Mouse (Mus musculus): ENCODE measurements around the gene Armc7. TPM values are rescaled to one million over a fixed set of nuclear protein-coding genes. Genes with fewer than 3 reads are reported as not detected.

Gene Armc7
- polyA plus RNA-seq, 1 experiment from 2014 or later: 16.8 TPM

DNA sequence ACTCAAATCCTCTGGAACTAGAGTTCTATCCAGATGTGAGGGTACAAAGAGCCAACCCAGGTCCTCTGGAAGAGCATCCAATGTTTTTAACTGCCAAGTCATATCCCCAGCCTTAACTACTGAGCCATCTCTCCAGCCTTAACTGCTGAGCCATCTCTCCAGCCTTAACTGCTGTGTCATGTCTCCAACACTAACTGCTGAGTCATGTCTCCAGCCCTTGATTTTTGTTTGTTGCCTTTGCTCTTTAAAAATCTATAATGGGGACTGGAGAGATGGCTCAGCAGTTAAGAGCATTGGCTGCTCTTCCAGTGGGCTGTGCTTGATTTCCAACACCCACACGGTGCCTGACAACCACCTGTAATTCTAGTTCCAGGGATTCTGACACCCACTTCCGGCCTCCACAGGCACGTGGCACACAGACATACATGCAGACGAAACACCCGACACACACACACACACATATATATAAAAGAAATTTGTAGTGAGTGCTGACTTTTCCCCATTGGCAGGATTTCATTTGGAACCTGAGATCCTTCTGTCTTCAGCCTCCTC is 37.8 kb upstream of the Armc7 start:
- H3K4me3 ChIP-seq (ENCODE audit: low read length): no peak overlapping the region
- WGBS: 75% methylated on average over 5 of the region's 5 CpGs

DNA sequence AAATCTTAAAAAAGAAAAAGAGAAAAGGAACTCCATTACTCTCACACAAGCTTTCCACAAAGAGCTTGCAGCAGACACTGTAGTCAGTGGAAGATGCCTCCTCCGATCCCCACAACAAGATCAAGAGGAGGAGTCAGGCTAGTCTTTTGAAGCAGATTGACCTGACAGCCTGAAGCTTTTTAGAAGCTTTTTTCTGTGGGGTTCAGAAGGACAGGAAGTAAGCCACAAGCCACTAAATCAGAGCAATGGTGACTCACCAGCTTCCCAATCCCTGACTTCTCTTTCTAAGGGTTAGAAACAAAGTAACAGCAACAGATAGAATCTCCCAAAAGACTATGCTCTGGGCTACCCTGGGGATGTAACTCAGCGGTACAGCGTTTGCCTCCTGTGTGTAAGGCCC is 36.1 kb upstream of the Armc7 start:
- no peak overlapping the region for H3K4me2 ChIP-seq (ENCODE audit: low read length)
- H3K27me3 ChIP-seq (replicated peaks; ENCODE audit: control insufficient read depth, insufficient read depth, low read length): no peaks in the 10 kb centered on the region
- no peak overlapping the region for H3K9ac ChIP-seq (ENCODE audit: low read depth, low read length)
- no peaks in the 10 kb centered on the region for H3K9me3 ChIP-seq (ENCODE audit: control insufficient read depth, low read length)
- H3K4me1 ChIP-seq (ENCODE audit: control insufficient read depth, insufficient read depth, low read depth, low read length): peaks cover 10% of the 10 kb centered on the region
- H3K36me3 ChIP-seq (ENCODE audit: control insufficient read depth, insufficient read depth, low read length): no peaks in the 10 kb centered on the region
- no peak for ATAC-seq
- H3K4me3 ChIP-seq (ENCODE audit: low read length): no peak overlapping the region
- H3K27ac ChIP-seq (ENCODE audit: low read depth, low read length): no peak overlapping the region
- 91% methylated on average over 3 of the region's 3 CpGs for WGBS

More for the DNA sequence above, 37.8 kb upstream of the Armc7 start:
- Histone ChIP-seq H3K36me3 (ENCODE audit: control insufficient read depth, insufficient read depth, low read length) (no peaks in the 10 kb centered on the region), H3K9me3 (ENCODE audit: control insufficient read depth, low read length) (no peaks in the 10 kb centered on the region), H3K27ac (ENCODE audit: low read depth, low read length) (no peak overlapping the region), H3K4me2 (ENCODE audit: low read length) (no peak overlapping the region), H3K27me3 (replicated peaks; ENCODE audit: control insufficient read depth, insufficient read depth, low read length) (no peaks in the 10 kb centered on the region), H3K9ac (ENCODE audit: low read depth, low read length) (no peak overlapping the region), H3K4me1 (ENCODE audit: control insufficient read depth, insufficient read depth, low read depth, low read length) (peaks cover 10% of the 10 kb centered on the region)
- ATAC-seq: no peak

DNA sequence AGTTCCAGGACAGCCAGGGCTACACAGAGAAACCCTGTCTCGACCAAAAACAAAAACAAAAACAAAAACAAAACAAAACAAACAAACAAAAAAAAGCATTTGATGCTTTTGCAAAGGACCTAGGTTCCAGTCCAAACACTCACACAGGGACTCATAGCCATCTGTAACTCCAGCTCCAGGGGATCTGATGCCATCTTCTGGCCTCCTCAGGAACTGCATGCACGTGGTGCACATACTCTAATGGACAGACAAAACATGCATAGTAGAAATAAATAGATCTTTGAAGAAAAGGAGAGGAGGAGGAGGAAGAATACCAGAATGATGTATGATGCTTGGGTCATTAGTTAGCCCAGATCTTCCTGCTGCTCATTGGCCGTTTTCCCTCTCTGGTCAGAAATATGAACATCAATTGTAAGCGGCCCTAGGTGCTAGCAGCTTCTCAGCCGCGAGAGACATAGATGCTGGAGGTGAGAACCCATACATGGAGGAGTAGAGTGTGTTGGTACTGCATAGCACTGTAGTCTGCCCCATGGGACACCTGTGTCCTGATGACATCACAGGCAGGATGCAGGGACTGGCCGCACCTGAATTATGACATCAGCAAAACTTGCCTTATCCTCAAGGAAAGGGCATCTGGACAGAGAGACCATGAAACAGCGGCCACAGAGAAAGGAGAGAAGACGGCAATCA is 35.4 kb upstream of the Armc7 start, which contains the start of gene Trim80:
Trim80 (plus strand) TSS at position 640 of the 690 bp plus-strand sequence.
- 97% methylated on average over 9 of the region's 9 CpGs for WGBS

DNA sequence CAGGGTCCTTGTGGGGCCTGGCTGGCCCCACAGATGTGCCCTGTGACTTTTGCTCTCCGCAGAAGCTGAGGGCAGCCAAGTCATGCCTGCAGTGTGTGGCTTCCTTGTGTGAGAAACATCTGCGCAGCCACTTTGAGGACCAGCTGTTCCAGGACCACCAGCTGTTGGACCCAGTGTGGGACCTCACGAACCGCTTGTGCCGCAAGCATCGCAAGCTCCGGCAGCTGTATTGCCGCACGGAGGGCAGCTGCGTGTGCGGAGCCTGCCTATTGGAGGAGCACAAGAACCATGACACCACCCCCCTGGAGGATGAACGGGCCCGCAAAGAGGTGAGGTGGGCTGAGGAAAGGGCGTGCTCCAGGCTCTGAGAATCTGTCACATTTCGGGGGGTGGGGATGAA is 34.0 kb upstream of the Armc7 start:
- no peak for ATAC-seq
- no peaks in the 10 kb centered on the region for H3K9me3 ChIP-seq (ENCODE audit: control insufficient read depth, low read length)
- H3K27ac ChIP-seq (ENCODE audit: low read depth, low read length): no peak overlapping the region
- peaks cover under 1% of the 10 kb centered on the region; the same call in 1 of the 2 replicates for H3K4me1 ChIP-seq (ENCODE audit: control insufficient read depth, insufficient read depth, low read depth, low read length)
- 59% methylated on average over 15 of the region's 15 CpGs for WGBS
- H3K4me3 ChIP-seq (ENCODE audit: low read length): no peak overlapping the region
- no peaks in the 10 kb centered on the region for H3K27me3 ChIP-seq (replicated peaks; ENCODE audit: control insufficient read depth, insufficient read depth, low read length)
- H3K9ac ChIP-seq (ENCODE audit: low read depth, low read length): no peak overlapping the region
- peak overlapping the region; percentile 11; the same call in 1 of the 2 replicates for H3K4me2 ChIP-seq (ENCODE audit: low read length)
- H3K36me3 ChIP-seq (ENCODE audit: control insufficient read depth, insufficient read depth, low read length): no peaks in the 10 kb centered on the region

More for the DNA sequence above, 35.4 kb upstream of the Armc7 start, which contains the start of gene Trim80:
- no peaks in the 10 kb centered on the region for H3K36me3 ChIP-seq (ENCODE audit: control insufficient read depth, insufficient read depth, low read length)
- no peak within 1 kb of the TSS for H3K9ac ChIP-seq (ENCODE audit: low read depth, low read length)
- no peaks in the 10 kb centered on the region for H3K9me3 ChIP-seq (ENCODE audit: control insufficient read depth, low read length)
- no peak within 1 kb of the TSS for H3K4me3 ChIP-seq (ENCODE audit: low read length)
- ATAC-seq: no peak
- H3K4me1 ChIP-seq (ENCODE audit: control insufficient read depth, insufficient read depth, low read depth, low read length): peaks cover 10% of the 10 kb centered on the region
- no peak within 1 kb of the TSS for H3K4me2 ChIP-seq (ENCODE audit: low read length)
- H3K27me3 ChIP-seq (replicated peaks; ENCODE audit: control insufficient read depth, insufficient read depth, low read length): no peaks in the 10 kb centered on the region
- H3K27ac ChIP-seq (ENCODE audit: low read depth, low read length): no peak within 1 kb of the TSS

DNA sequence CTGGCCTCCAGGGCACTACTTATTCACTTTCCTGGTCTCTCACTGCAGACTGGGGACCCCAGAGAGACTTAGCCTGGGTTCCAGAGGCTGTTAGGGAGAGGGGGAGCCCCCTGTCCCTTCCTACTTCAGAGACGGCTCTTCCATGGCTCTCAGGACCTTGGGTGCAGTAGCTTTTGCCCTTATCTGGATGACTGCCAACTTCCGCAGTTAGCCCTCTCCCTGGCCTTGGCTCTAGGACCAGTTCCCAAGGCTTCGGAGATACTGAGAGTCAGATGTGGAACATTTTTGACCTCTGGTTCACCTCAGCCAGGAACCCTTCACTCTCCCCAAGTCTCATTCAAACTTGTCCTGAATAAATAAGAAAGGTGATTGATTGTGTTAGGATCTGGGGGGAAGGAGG is 28.6 kb upstream of the Armc7 start:
- Histone ChIP-seq H3K27me3 (replicated peaks; ENCODE audit: control insufficient read depth, insufficient read depth, low read length) (no peaks in the 10 kb centered on the region; the same call in 1 of the 2 replicates), H3K4me3 (ENCODE audit: low read length) (no peak overlapping the region), H3K4me1 (ENCODE audit: control insufficient read depth, insufficient read depth, low read depth, low read length) (no peaks in the 10 kb centered on the region), H3K9ac (ENCODE audit: low read depth, low read length) (no peak overlapping the region), H3K9me3 (ENCODE audit: control insufficient read depth, low read length) (no peaks in the 10 kb centered on the region), H3K27ac (ENCODE audit: low read depth, low read length) (no peak overlapping the region), H3K4me2 (ENCODE audit: low read length) (no peak overlapping the region), H3K36me3 (ENCODE audit: control insufficient read depth, insufficient read depth, low read length) (no peaks in the 10 kb centered on the region)
- ATAC-seq: no peak
- WGBS: 64% methylated on average over 3 of the region's 3 CpGs

DNA sequence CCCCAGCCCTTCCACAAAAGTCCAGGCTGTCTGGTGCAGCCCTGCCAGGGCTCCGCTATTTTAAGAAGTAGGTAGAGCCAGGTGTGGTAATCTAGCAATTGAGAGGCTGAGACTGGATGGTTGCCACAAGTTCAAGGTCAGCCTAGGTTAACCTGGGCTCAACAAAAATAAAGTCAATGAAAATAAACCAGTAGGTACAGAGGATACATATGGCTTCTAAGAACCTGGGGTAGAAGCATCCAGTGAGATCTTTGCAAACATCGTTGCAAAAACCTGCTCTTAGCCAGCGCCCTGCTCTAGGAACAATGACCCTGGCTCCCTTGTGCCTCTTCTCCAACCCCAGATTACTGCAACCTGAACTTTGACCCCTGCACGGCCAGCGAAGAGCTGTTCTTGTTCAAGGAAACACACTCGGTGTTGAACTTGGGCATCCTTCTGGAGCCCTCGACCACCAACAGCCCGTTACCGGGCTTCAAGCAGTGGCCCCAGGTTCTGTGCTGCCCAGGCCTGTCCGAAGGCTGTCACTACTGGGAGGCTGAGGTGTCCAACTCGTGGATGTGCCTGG is 28.1 kb upstream of the Armc7 start:
- no peak overlapping the region for H3K4me2 ChIP-seq (ENCODE audit: low read length)
- no peak overlapping the region for H3K4me3 ChIP-seq (ENCODE audit: low read length)
- WGBS: 87% methylated on average over 11 of the region's 11 CpGs
- no peak overlapping the region for H3K27ac ChIP-seq (ENCODE audit: low read depth, low read length)
- ATAC-seq: no peak
- no peaks in the 10 kb centered on the region for H3K9me3 ChIP-seq (ENCODE audit: control insufficient read depth, low read length)
- H3K36me3 ChIP-seq (ENCODE audit: control insufficient read depth, insufficient read depth, low read length): no peaks in the 10 kb centered on the region
- H3K9ac ChIP-seq (ENCODE audit: low read depth, low read length): no peak overlapping the region
- H3K27me3 ChIP-seq (replicated peaks; ENCODE audit: control insufficient read depth, insufficient read depth, low read length): no peaks in the 10 kb centered on the region; the same call in 1 of the 2 replicates
- no peaks in the 10 kb centered on the region for H3K4me1 ChIP-seq (ENCODE audit: control insufficient read depth, insufficient read depth, low read depth, low read length)

DNA sequence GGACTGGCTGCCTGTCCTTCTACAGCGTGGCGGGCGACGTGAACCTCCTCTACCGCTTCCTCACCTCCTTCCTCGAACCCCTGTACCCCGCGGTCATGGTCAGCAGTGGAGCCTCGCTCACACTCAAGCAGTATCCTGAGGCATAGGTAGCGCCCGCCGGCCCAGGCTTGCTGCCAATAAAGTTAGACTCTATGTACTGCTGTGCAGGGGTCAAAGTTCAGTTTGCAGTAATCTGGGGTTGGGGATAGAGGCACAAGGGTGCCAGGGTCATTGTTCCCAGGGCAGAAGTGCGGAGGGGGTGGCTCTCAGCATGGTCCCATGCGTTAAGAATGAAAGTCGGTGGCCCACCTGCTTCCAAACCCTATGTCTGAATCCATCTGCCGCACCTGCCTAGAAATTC is 27.4 kb upstream of the Armc7 start:
- Histone ChIP-seq H3K4me3 (ENCODE audit: low read length) (no peak overlapping the region), H3K27me3 (replicated peaks; ENCODE audit: control insufficient read depth, insufficient read depth, low read length) (no peaks in the 10 kb centered on the region; the same call in 1 of the 2 replicates), H3K36me3 (ENCODE audit: control insufficient read depth, insufficient read depth, low read length) (no peaks in the 10 kb centered on the region), H3K4me2 (ENCODE audit: low read length) (no peak overlapping the region), H3K4me1 (ENCODE audit: control insufficient read depth, insufficient read depth, low read depth, low read length) (no peaks in the 10 kb centered on the region), H3K9me3 (ENCODE audit: control insufficient read depth, low read length) (no peaks in the 10 kb centered on the region), H3K9ac (ENCODE audit: low read depth, low read length) (no peak overlapping the region), H3K27ac (ENCODE audit: low read depth, low read length) (no peak overlapping the region)
- 85% methylated on average over 16 of the region's 16 CpGs for WGBS
- no peak for ATAC-seq

DNA sequence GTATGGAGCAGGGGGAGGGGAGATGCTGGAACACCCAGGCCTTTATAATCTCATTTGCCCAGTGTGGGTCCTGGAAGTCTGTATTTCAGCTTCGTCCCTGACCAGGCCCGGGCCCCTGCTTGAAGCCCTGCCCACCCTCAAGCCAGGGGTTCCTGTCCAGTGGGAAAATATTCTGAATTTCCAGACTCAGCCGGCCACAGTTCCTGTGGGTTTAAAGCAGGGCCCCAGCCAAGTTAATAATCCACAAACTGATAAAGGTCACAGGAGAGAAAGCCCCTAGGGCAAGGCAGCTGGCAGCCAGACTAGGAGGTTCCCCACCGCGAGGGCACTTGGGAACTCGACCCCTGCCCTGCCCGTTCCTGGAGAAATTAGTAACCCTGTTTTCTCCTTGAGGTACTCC is 26.5 kb upstream of the Armc7 start:
- no peaks in the 10 kb centered on the region; the same call in 1 of the 2 replicates for H3K27me3 ChIP-seq (replicated peaks; ENCODE audit: control insufficient read depth, insufficient read depth, low read length)
- WGBS: 66% methylated on average over 7 of the region's 7 CpGs
- H3K27ac ChIP-seq (ENCODE audit: low read depth, low read length): no peak overlapping the region
- H3K9ac ChIP-seq (ENCODE audit: low read depth, low read length): no peak overlapping the region
- H3K36me3 ChIP-seq (ENCODE audit: control insufficient read depth, insufficient read depth, low read length): no peaks in the 10 kb centered on the region
- ATAC-seq: no peak
- H3K9me3 ChIP-seq (ENCODE audit: control insufficient read depth, low read length): no peaks in the 10 kb centered on the region
- no peak overlapping the region for H3K4me2 ChIP-seq (ENCODE audit: low read length)
- no peak overlapping the region for H3K4me3 ChIP-seq (ENCODE audit: low read length)
- no peaks in the 10 kb centered on the region for H3K4me1 ChIP-seq (ENCODE audit: control insufficient read depth, insufficient read depth, low read depth, low read length)

DNA sequence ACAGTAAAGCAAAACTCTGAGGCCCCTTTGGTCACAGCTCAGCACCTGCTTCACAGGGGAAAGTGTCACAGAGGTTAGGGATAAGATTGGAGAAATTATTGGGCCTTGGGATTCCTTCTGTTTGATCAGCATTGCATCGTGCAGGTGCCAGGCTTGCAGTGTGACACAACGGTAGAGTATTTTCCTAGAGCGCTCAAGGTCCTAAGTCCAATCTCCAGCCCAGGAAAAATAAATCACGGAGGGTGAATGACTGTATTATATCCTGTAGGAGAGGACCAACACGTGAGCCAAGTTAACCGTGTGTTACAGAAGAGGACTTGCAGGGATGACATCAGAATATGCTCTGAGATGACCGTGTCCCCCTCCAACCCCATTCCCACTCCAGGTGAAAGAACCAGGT is 25.3 kb upstream of the Armc7 start:
- H3K36me3 ChIP-seq (ENCODE audit: control insufficient read depth, insufficient read depth, low read length): no peaks in the 10 kb centered on the region
- no peak overlapping the region for H3K27ac ChIP-seq (ENCODE audit: low read depth, low read length)
- H3K9ac ChIP-seq (ENCODE audit: low read depth, low read length): no peak overlapping the region
- 92% methylated on average over 7 of the region's 7 CpGs for WGBS
- H3K4me2 ChIP-seq (ENCODE audit: low read length): no peak overlapping the region
- no peaks in the 10 kb centered on the region for H3K9me3 ChIP-seq (ENCODE audit: control insufficient read depth, low read length)
- ATAC-seq: no peak
- no peaks in the 10 kb centered on the region; the same call in 1 of the 2 replicates for H3K27me3 ChIP-seq (replicated peaks; ENCODE audit: control insufficient read depth, insufficient read depth, low read length)
- H3K4me1 ChIP-seq (ENCODE audit: control insufficient read depth, insufficient read depth, low read depth, low read length): no peaks in the 10 kb centered on the region
- H3K4me3 ChIP-seq (ENCODE audit: low read length): no peak overlapping the region
